Mouse (Mus musculus) intestine, embryonic 15.5 days (tissue): ENCODE data around the gene Kcnma1. TPM values are rescaled to one million over a fixed set of nuclear protein-coding genes. Genes with fewer than 3 reads are reported as not detected.

ENCODE experiments used
- ATAC-seq: fragments of 200-750 bp; cut with Nextera tagmentation; 2 replicates; pipeline ENCODE4 v1.8.0; 2017; ENCODE audit warnings: moderate TSS enrichment, moderate library complexity
- H3K27ac ChIP-seq: fragments of 300-500 bp; sonication (generic); 2 replicates; pipeline ENCODE4 v1.5.1; 2015; ENCODE audit warnings: mild to moderate bottlenecking, inconsistent platforms
- H3K27me3 ChIP-seq: fragments of 300-500 bp; sonication (generic); replicated peaks from 2 replicates; pipeline ENCODE4 v1.6.1; 2015; ENCODE audit warnings: inconsistent platforms
- H3K36me3 ChIP-seq: fragments of 300-500 bp; sonication (generic); 2 replicates; pipeline ENCODE4 v1.6.1; 2015; ENCODE audit warnings: inconsistent platforms
- H3K4me1 ChIP-seq: fragments of 300-500 bp; sonication (generic); replicated peaks from 2 replicates; pipeline ENCODE4 v1.6.1; 2015; ENCODE audit warnings: inconsistent platforms
- H3K4me2 ChIP-seq: fragments of 300-500 bp; sonication (generic); replicated peaks from 2 replicates; pipeline ENCODE4 v1.6.1; 2015; ENCODE audit warnings: mild to moderate bottlenecking, inconsistent platforms
- H3K4me3 ChIP-seq: fragments of 300-500 bp; sonication (generic); replicated peaks from 2 replicates; pipeline ENCODE4 v1.5.1; 2015; ENCODE audit warnings: inconsistent platforms
- H3K9ac ChIP-seq: fragments of 300-500 bp; sonication (generic); 2 replicates; pipeline ENCODE4 v1.6.1; 2015; ENCODE audit warnings: inconsistent platforms
- H3K9me3 ChIP-seq: fragments of 300-500 bp; sonication (generic); 2 replicates; pipeline ENCODE4 v1.6.1; 2016; ENCODE audit warnings: inconsistent platforms
- WGBS: fragments of 180-500 bp; shearing (Covaris S2); methylation state at CpG from one replicate; pipeline ENCODE4 v1.1.7; 2015; 5-methylcytosine and 5-hydroxymethylcytosine counted together
- polyA plus RNA-seq: library from polyadenylated mRNA; unstranded; fragments of >200 nt; fragmentation: Nextera tagmentation; extraction: Ambion mirVana; gene quantifications from 2 replicates; pipeline ENCODE4 v1.2.1, GENCODE M21; 2015

The Kcnma1 gene
- polyA plus RNA-seq, result 7.4 and 8.0 TPM in 2 replicates

DNA sequence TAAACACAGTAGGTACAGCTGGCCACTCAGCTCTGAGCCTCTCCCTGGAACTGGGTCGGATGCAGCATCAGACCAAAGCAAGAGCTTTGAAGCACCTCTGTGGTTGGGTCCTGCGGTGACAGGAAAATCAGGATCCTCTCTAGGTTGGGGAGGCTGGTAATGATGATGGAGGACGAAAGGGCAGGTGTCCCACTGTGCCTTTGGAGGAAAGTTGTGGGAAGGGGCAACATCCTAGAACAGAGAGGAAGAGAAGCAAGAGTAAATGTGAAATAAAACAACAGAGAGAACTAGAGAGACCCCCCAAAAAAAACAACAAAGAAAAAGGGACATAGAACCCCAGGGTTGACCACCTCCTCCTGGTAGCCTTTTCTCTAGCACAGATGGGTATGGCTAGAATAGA is at the start of gene Kcnma1:
Kcnma1 (minus strand) TSS at position 101 of the 400 bp plus-strand sequence.
- Histone ChIP-seq H3K36me3 (no peaks in the 10 kb centered on the region), H3K4me2 (no peak within 1 kb of the TSS), H3K27ac (no peak within 1 kb of the TSS), H3K27me3 (no peaks in the 10 kb centered on the region), H3K4me3 (no peak within 1 kb of the TSS), H3K4me1 (no peaks in the 10 kb centered on the region), H3K9ac (no peak within 1 kb of the TSS), H3K9me3 (no peaks in the 10 kb centered on the region)
- no peak for ATAC-seq
- WGBS, result 56% methylated on average over 3 of the region's 3 CpGs

DNA sequence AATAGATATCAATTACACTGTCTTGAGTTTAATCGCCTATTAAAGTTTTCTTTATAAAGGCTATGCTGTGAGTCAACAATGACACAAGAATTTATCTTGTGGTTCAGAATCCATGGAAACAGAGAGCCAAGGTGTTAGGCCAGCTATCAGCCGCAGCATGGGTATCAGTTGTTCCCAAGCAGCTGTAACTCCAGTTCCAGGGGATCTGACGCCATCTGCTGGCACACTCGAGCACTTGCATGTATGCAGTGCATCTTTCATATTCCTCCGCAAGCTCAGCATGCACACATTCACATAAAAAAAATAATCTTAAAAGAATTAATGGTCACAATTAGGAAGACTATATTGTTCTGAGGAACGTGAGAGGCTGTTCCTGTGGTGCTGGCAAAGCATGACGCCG is 45.5 kb upstream of the Kcnma1 start:
- ATAC-seq, result no peak
- Histone ChIP-seq H3K4me3 (no peak overlapping the region), H3K9me3 (no peaks in the 10 kb centered on the region), H3K4me2 (no peak overlapping the region), H3K4me1 (no peaks in the 10 kb centered on the region), H3K27me3 (no peaks in the 10 kb centered on the region), H3K27ac (no peak overlapping the region), H3K9ac (no peak overlapping the region), H3K36me3 (no peaks in the 10 kb centered on the region)
- 50% methylated on average over 8 of the region's 8 CpGs for WGBS

DNA sequence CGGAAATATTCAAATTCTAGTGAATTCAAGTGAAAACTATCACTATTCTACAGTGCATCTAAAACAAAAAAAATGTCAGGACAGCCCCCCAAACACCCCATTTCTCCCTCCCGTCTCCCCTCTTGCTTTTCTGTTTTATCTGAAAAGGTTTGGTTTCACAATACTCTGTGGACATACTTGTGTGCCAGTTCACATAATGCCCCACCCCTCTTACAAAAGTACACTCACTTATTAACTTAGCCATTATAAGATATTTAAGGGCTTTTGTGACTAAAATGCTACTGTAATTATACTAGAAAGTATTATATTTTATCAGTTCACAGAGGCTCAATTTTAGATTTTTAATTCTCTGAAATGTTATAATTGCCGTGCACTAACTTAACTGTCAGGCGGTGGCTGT is 45.0 kb upstream of the Kcnma1 start:
- ATAC-seq, result no peak
- Histone ChIP-seq H3K36me3 (no peaks in the 10 kb centered on the region), H3K4me1 (no peaks in the 10 kb centered on the region), H3K9ac (no peak overlapping the region), H3K27ac (no peak overlapping the region), H3K4me2 (no peak overlapping the region), H3K4me3 (no peak overlapping the region), H3K9me3 (no peaks in the 10 kb centered on the region), H3K27me3 (no peaks in the 10 kb centered on the region)
- 88% methylated on average over 4 of the region's 4 CpGs for WGBS

DNA sequence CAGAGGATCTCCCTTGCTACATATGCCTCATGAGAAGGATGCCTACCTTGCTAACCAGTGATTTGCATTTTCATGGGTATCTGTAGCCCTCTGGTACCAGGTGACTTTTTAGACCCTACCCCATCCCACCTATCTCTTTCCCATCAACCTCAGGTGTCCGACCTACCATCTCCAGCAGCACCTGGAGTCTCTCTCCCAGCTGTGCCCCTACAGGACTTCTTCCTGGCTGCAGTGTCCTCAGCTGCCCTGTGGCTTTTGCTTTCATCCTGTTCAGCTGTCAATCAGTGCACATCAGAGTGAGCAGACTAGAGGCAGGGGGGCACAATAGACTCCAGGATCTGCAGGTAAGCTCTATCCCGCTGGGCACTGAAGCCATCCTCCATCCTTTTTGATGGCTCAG is 37.5 kb upstream of the Kcnma1 start:
- no peak overlapping the region for H3K27ac ChIP-seq
- no peak overlapping the region for H3K9ac ChIP-seq
- ATAC-seq, result no peak
- no peaks in the 10 kb centered on the region for H3K4me1 ChIP-seq
- H3K9me3 ChIP-seq, result no peaks in the 10 kb centered on the region
- WGBS, result 83% methylated on average over 2 of the region's 2 CpGs
- H3K36me3 ChIP-seq, result no peaks in the 10 kb centered on the region
- H3K4me2 ChIP-seq, result no peak overlapping the region
- H3K4me3 ChIP-seq, result no peak overlapping the region
- no peaks in the 10 kb centered on the region for H3K27me3 ChIP-seq

DNA sequence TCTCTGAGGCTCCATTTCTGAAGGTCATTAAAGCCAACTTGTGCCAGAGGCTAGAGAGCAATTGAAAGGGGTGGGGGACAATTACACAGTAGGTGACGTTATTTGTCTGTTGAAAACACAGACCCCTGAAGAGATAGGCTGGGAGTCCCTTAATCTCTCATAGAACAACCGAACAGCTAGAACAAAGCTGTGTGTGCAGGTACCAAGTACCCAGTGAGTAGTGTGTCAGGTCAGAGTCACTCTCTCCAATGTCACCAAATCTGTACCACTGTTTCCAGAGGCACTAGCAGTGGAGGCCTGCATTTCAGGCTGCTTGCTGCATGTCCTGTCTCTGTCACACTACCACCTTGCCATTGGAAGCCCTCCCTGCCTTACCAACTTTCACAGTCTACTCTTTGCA is 22.3 kb upstream of the Kcnma1 start:
- Histone ChIP-seq H3K4me1 (no peaks in the 10 kb centered on the region), H3K27ac (no peak overlapping the region), H3K4me2 (no peak overlapping the region), H3K9me3 (no peaks in the 10 kb centered on the region), H3K4me3 (no peak overlapping the region), H3K36me3 (no peaks in the 10 kb centered on the region), H3K9ac (no peak overlapping the region), H3K27me3 (no peaks in the 10 kb centered on the region)
- 61% methylated on average over 2 of the region's 2 CpGs for WGBS
- no peak for ATAC-seq

DNA sequence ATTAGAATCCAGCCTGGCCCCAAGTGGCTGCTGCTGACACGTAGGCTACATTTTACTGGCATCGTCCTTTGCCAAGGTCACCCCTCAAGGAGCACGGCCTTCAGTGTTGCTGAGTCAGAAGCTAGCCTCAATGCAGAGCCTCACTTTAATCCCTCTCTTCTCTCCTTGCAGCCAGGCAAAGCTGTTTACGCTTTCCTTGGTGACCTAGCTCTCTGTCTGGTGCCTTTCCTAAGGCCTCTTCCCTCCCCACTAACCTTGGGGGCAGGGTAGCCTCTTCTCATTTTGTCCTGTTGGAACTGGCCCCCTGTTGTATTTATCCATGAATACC is 21.9 kb upstream of the Kcnma1 start:
- H3K36me3 ChIP-seq, result no peaks in the 10 kb centered on the region
- WGBS, result 32% methylated on average over 4 of the region's 4 CpGs
- ATAC-seq, result no peak
- H3K27me3 ChIP-seq, result no peaks in the 10 kb centered on the region
- H3K27ac ChIP-seq, result no peak overlapping the region
- H3K9me3 ChIP-seq, result no peaks in the 10 kb centered on the region
- H3K4me1 ChIP-seq, result no peaks in the 10 kb centered on the region
- H3K4me2 ChIP-seq, result no peak overlapping the region
- no peak overlapping the region for H3K9ac ChIP-seq
- no peak overlapping the region for H3K4me3 ChIP-seq

DNA sequence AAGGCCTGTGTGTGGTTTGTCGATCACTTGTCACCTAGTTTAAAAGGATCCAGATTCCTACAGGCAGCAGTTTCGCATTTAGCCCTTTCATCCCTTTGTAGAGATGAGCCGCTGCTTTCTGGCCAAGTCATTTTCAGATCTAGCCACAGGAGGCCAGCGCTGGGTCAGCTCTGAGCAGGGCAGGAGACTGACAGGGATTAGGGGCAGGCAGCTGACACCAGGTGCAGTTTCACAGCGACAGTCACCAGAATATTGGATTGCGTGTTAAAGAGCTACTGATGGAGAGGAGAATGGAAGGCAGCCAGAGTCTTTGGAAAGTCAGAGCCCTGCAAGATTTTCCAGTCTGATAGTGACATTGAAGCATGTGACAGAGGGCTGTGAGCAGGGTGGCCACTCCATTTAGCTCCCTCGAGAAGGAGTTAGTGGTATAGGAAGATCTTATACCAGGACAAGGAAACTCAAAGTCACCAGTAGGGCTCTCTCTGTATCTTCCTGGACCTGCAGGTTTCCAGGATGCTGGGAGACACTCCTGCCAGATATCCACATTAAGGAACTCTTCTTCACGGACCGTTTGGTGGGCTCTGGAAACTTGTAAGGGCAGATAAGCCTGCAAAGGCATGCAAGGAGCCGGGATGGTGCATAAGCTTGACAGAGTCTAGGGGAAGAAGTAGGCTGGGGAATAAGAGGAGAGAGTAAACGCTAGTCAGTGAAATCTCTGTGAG is 21.4 kb upstream of the Kcnma1 start:
- Histone ChIP-seq H3K9ac (no peak overlapping the region), H3K27me3 (no peaks in the 10 kb centered on the region), H3K36me3 (no peaks in the 10 kb centered on the region), H3K4me2 (no peak overlapping the region), H3K9me3 (no peaks in the 10 kb centered on the region), H3K4me1 (no peaks in the 10 kb centered on the region), H3K4me3 (no peak overlapping the region), H3K27ac (no peak overlapping the region)
- 30% methylated on average over 11 of the region's 11 CpGs for WGBS
- no peak for ATAC-seq

DNA sequence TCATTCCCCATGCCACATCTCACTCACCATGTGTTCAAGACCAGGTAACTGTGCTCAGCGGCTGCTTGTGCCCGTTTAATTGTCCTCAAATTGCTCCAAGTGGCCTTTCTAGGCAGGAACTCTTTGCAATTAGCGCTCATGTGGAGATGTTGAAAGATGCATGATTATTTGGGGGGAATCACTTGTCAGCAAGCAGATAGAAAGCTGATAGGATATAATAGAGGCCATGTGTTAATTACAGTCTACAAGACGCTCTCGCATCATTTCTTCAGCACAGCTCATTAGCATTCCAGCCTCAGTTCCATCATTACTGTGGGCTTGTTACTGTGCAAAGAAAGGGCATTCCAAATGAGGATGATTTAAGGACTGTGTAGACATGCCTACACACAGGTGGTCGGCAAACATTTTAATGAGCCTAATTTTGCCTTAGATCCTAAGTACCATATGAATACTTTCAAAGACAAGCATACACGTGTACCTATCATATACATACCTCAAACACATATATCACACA is 18.6 kb upstream of the Kcnma1 start:
- WGBS, result 89% methylated on average over 7 of the region's 7 CpGs
- Histone ChIP-seq H3K9me3 (no peaks in the 10 kb centered on the region), H3K27me3 (no peaks in the 10 kb centered on the region), H3K9ac (no peak overlapping the region), H3K4me1 (no peaks in the 10 kb centered on the region), H3K4me2 (no peak overlapping the region), H3K27ac (no peak overlapping the region), H3K36me3 (no peaks in the 10 kb centered on the region), H3K4me3 (no peak overlapping the region)
- ATAC-seq, result no peak

DNA sequence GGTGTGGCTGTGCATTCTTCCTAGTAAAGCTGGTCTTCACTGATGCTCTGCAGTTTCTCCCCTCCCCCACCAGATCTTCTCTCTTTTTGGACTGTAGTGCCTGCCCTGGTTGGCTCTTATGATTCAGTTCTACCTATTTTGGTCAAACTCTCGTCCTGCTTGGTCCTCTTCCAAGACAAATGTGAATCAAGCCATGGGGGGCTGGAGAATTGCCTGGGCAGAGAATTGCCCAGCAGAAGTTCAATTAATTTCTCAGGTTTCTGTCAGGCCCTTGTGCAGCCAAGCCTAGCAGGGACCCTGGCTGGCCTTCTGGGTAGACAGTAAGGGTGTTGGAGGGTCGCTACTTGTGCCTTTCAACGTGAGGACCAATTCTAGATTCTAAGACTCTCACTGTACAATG is 17.9 kb upstream of the Kcnma1 start:
- Histone ChIP-seq H3K4me3 (no peak overlapping the region), H3K4me1 (no peaks in the 10 kb centered on the region), H3K9me3 (no peaks in the 10 kb centered on the region), H3K36me3 (no peaks in the 10 kb centered on the region), H3K27ac (no peak overlapping the region), H3K9ac (no peak overlapping the region), H3K4me2 (no peak overlapping the region), H3K27me3 (no peaks in the 10 kb centered on the region)
- 68% methylated on average over 3 of the region's 3 CpGs for WGBS
- no peak for ATAC-seq

DNA sequence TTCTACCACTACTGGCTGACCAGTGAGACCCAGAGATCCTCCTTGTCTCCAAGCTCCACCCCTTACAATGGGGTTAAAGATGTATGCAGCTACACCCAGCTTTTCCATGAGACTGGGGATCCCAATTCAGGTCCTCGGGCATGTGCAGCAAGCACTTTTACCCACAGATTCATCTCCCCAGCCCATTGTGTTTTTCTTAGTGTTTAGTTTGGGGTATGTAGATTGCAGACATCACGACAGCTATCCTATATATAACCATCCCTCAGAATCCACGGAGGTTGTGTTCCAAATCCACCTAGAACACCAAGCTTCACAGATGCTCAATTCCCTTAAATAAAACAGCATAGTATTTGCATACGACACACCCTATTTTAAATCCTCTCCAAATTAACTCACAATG is 6.4 kb upstream of the Kcnma1 start:
- Histone ChIP-seq H3K9ac (no peak overlapping the region), H3K4me3 (no peak overlapping the region), H3K27ac (no peak overlapping the region), H3K36me3 (no peaks in the 10 kb centered on the region), H3K4me2 (no peak overlapping the region), H3K27me3 (no peaks in the 10 kb centered on the region), H3K4me1 (no peaks in the 10 kb centered on the region), H3K9me3 (no peaks in the 10 kb centered on the region)
- WGBS, result 76% methylated on average over 4 of the region's 4 CpGs
- ATAC-seq, result no peak

DNA sequence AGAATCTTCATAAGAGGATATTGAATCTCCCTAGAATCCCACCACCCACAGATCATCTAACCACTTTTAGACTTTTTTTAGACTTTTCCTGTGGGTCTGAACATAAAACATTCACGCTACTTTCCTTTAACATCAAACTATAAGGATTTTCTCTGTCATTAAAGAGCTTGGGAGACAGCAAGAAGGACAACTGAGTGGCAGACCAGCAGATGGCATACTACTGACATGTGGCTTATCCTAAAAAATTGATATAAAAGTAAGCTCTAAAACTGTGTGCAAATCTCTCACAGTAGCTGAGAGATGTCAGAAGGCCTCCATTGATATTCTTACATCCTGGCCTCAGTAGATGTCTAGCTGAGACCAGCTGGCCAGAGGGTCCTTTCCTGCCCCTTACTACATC is 4.3 kb downstream of the Kcnma1 start:
- 86% methylated on average over 1 of the region's 1 CpGs for WGBS
- Histone ChIP-seq H3K36me3 (no peaks in the 10 kb centered on the region), H3K4me1 (0 out of 2 replicates have a peak, but pooled peaks cover under 1% of the 10 kb centered on the region), H3K27me3 (peaks cover 25% of the 10 kb centered on the region), H3K9ac (no peak overlapping the region), H3K4me3 (no peak overlapping the region), H3K4me2 (no peak overlapping the region), H3K9me3 (no peaks in the 10 kb centered on the region), H3K27ac (no peak overlapping the region)
- ATAC-seq, result no peak

DNA sequence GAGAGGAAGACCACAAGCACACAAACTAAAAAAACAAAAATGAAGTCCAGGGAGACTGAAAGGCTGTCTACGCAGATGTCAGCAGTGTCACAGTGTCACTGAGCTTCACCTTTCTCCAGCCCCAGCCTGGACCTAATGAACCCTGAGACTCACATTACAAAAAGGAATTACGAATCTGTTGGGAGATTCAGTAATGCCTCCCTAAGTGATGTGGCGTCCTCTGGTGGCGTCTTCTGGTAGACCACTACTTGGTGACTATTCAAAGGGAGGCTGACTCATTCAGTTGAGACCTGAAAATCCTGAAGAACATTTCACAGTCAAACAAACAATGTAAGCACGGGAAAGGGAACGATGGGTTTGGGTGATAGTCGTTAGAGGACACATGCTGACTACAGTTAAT is 6.0 kb downstream of the Kcnma1 start:
- Histone ChIP-seq H3K9ac (no peak overlapping the region), H3K36me3 (no peaks in the 10 kb centered on the region), H3K4me3 (no peak overlapping the region), H3K4me1 (peaks cover 7% of the 10 kb centered on the region; the same call in 1 of the 2 replicates), H3K27ac (no peak overlapping the region), H3K9me3 (no peaks in the 10 kb centered on the region), H3K4me2 (no peak overlapping the region), H3K27me3 (peaks cover 42% of the 10 kb centered on the region)
- ATAC-seq, result no peak
- 10% methylated on average over 7 of the region's 7 CpGs for WGBS

DNA sequence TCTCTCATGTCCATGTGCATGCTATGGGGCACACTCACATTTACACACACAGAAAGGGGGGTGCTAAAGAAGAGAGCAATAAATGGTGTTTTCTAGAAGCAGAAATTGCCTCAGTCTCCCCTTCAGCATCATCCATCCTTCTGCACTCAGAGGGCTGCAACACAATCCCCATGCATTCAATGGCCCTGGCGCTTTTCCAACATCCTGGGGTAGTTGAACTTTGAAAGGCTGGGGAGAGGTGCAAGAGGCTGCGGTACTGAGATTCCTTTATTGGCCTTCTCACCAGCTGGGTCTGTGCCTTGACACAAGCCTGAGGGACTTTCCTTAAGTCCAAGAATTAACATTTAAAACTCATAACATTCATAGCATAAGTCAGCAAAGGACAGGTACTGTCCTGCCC is 8.0 kb downstream of the Kcnma1 start:
- WGBS, result 60% methylated on average over 2 of the region's 2 CpGs
- H3K27me3 ChIP-seq, result peaks cover 57% of the 10 kb centered on the region
- no peaks in the 10 kb centered on the region for H3K36me3 ChIP-seq

More for the DNA sequence above, 8.0 kb downstream of the Kcnma1 start:
- no peaks in the 10 kb centered on the region for H3K9me3 ChIP-seq
- H3K4me3 ChIP-seq, result no peak overlapping the region
- ATAC-seq, result no peak
- peaks cover 7% of the 10 kb centered on the region; the same call in 1 of the 2 replicates for H3K4me1 ChIP-seq
- H3K27ac ChIP-seq, result no peak overlapping the region
- H3K4me2 ChIP-seq, result no peak overlapping the region
- no peak overlapping the region for H3K9ac ChIP-seq
